Mouse (Mus musculus): ENCODE measurements at regions not wholly inside any gene's neighbourhood (a gene's known extent, or its start where the extent isn't known, plus 50 kb on each side); places are given as distances from the start of the nearest gene placed in this dataset.

GRCm38 (mm10) chr8:86224851-86225250, 355.6 kb downstream of the Abcc12 start:
- H3K9me3 ChIP-seq (replicated peaks; ENCODE audit: control insufficient read depth, low read length): no peaks in the 10 kb centered on the region
- TF ChIP-seq EP300 (IDR thresholded peaks at IDR 0.05; ENCODE audit: low read depth) (no peak), CTCF (IDR thresholded peaks at IDR 0.05; ENCODE audit: low read depth) (no peak)
- WGBS: 61% methylated on average over 4 of the region's 4 CpGs
- no peaks in the 10 kb centered on the region for H3K36me3 ChIP-seq (replicated peaks; ENCODE audit: control insufficient read depth, insufficient read depth, low read length)
- ATAC-seq (ENCODE audit: insufficient read depth, low read depth): no peak
- DNase-seq (ENCODE audit: low spot score): no peak
- H3K4me2 ChIP-seq (ENCODE audit: low read depth, low read length): no peak overlapping the region
- H3K27me3 ChIP-seq (ENCODE audit: control insufficient read depth, insufficient read depth, low read length): no peaks in the 10 kb centered on the region
- H3K4me1 ChIP-seq (ENCODE audit: control insufficient read depth, insufficient read depth): no peaks in the 10 kb centered on the region
- no peak overlapping the region for H3K27ac ChIP-seq (ENCODE audit: low read depth)
- H3K9ac ChIP-seq (replicated peaks; ENCODE audit: low read depth, low read length): no peak overlapping the region
- no peak overlapping the region for H3K4me3 ChIP-seq (ENCODE audit: low read depth, low read length)

DNA sequence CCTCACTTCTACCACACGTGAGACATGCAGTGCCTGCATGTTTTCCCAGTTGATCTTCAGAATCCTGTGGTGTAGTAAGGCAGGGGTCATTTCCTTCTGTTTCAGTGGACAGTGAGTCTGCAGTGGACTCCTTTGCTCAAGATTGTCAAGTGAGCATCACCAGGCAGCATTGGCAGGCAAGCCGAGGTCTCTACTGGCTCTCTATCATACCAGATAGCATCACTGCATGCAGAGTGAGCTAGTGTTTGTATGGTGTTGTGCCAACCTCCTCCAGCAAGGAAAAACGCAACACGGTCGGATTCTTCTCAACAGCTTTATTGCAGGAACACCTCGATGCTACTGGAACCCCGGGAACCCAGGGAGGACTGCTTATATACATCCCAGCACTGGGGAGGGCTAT, 357.8 kb downstream of the Abcc12 start:
- ATAC-seq (ENCODE audit: insufficient read depth, low read depth) (no peak), DNase-seq (ENCODE audit: low spot score) (no peak)
- Histone ChIP-seq H3K4me1 (ENCODE audit: control insufficient read depth, insufficient read depth) (no peaks in the 10 kb centered on the region), H3K9me3 (replicated peaks; ENCODE audit: control insufficient read depth, low read length) (no peaks in the 10 kb centered on the region), H3K27ac (ENCODE audit: low read depth) (no peak overlapping the region), H3K36me3 (replicated peaks; ENCODE audit: control insufficient read depth, insufficient read depth, low read length) (no peaks in the 10 kb centered on the region), H3K27me3 (ENCODE audit: control insufficient read depth, insufficient read depth, low read length) (no peaks in the 10 kb centered on the region), H3K4me2 (ENCODE audit: low read depth, low read length) (no peak overlapping the region), H3K9ac (replicated peaks; ENCODE audit: low read depth, low read length) (no peak overlapping the region), H3K4me3 (ENCODE audit: low read depth, low read length) (no peak overlapping the region)
- 82% methylated on average over 7 of the region's 7 CpGs for WGBS
- TF ChIP-seq CTCF (IDR thresholded peaks at IDR 0.05; ENCODE audit: low read depth): no peak
- TF ChIP-seq EP300 (IDR thresholded peaks at IDR 0.05; ENCODE audit: low read depth): no peak

DNA sequence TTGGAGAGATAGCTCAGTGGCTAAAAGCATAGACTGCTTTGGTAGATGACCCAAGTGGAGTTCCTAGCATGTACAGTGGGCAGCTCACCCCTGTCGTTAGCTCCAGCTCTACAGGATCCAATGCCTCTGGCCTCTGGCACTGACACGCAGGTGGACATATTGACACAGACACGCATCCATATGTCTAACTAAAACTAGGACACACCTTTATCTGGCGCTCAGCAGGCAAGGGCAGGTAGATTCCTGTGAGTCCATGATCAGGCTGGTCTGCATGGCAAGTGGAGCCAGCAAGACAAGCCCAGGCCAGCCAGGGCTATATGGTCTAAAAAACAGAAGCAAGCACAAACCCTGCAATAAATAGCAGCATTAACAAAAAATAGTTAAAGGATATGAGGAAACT, 358.3 kb downstream of the Abcc12 start:
- Histone ChIP-seq H3K27ac (ENCODE audit: low read depth) (no peak overlapping the region), H3K27me3 (ENCODE audit: control insufficient read depth, insufficient read depth, low read length) (no peaks in the 10 kb centered on the region)

GRCm38 (mm10) chr8:86214399-86214798, 366.1 kb downstream of the Abcc12 start:
- Histone ChIP-seq H3K27me3 (ENCODE audit: control insufficient read depth, insufficient read depth, low read length) (no peaks in the 10 kb centered on the region), H3K9me3 (replicated peaks; ENCODE audit: control insufficient read depth, low read length) (no peaks in the 10 kb centered on the region), H3K4me1 (ENCODE audit: control insufficient read depth, insufficient read depth) (no peaks in the 10 kb centered on the region), H3K4me2 (ENCODE audit: low read depth, low read length) (no peak overlapping the region), H3K9ac (replicated peaks; ENCODE audit: low read depth, low read length) (no peak overlapping the region), H3K4me3 (ENCODE audit: low read depth, low read length) (no peak overlapping the region), H3K27ac (ENCODE audit: low read depth) (no peak overlapping the region), H3K36me3 (replicated peaks; ENCODE audit: control insufficient read depth, insufficient read depth, low read length) (no peaks in the 10 kb centered on the region)
- DNase-seq (ENCODE audit: low spot score): no peak
- no peak for ATAC-seq (ENCODE audit: insufficient read depth, low read depth)
- 85% methylated on average over 8 of the region's 8 CpGs for WGBS
- no peak for TF ChIP-seq CTCF (IDR thresholded peaks at IDR 0.05; ENCODE audit: low read depth)
- TF ChIP-seq EP300 (IDR thresholded peaks at IDR 0.05; ENCODE audit: low read depth): no peak

More for the DNA sequence above, 358.3 kb downstream of the Abcc12 start:
- Histone ChIP-seq H3K4me2 (ENCODE audit: low read depth, low read length) (no peak overlapping the region), H3K9me3 (replicated peaks; ENCODE audit: control insufficient read depth, low read length) (no peaks in the 10 kb centered on the region), H3K4me3 (ENCODE audit: low read depth, low read length) (no peak overlapping the region), H3K4me1 (ENCODE audit: control insufficient read depth, insufficient read depth) (no peaks in the 10 kb centered on the region), H3K9ac (replicated peaks; ENCODE audit: low read depth, low read length) (no peak overlapping the region), H3K36me3 (replicated peaks; ENCODE audit: control insufficient read depth, insufficient read depth, low read length) (no peaks in the 10 kb centered on the region)
- WGBS: 79% methylated on average over 4 of the region's 4 CpGs
- no peak for TF ChIP-seq EP300 (IDR thresholded peaks at IDR 0.05; ENCODE audit: low read depth)
- no peak for TF ChIP-seq CTCF (IDR thresholded peaks at IDR 0.05; ENCODE audit: low read depth)
- DNase-seq (ENCODE audit: low spot score): no peak
- no peak for ATAC-seq (ENCODE audit: insufficient read depth, low read depth)

GRCm38 (mm10) chr8:86212461-86212860, 368.0 kb downstream of the Abcc12 start:
- DNase-seq (ENCODE audit: low spot score): no peak
- ATAC-seq (ENCODE audit: insufficient read depth, low read depth): no peak
- Histone ChIP-seq H3K27me3 (ENCODE audit: control insufficient read depth, insufficient read depth, low read length) (no peaks in the 10 kb centered on the region), H3K27ac (ENCODE audit: low read depth) (no peak overlapping the region), H3K4me2 (ENCODE audit: low read depth, low read length) (no peak overlapping the region), H3K9me3 (replicated peaks; ENCODE audit: control insufficient read depth, low read length) (no peaks in the 10 kb centered on the region), H3K4me3 (ENCODE audit: low read depth, low read length) (no peak overlapping the region), H3K4me1 (ENCODE audit: control insufficient read depth, insufficient read depth) (no peaks in the 10 kb centered on the region), H3K9ac (replicated peaks; ENCODE audit: low read depth, low read length) (no peak overlapping the region), H3K36me3 (replicated peaks; ENCODE audit: control insufficient read depth, insufficient read depth, low read length) (no peaks in the 10 kb centered on the region)
- 69% methylated on average over 2 of the region's 2 CpGs for WGBS
- TF ChIP-seq EP300 (IDR thresholded peaks at IDR 0.05; ENCODE audit: low read depth): no peak
- no peak for TF ChIP-seq CTCF (IDR thresholded peaks at IDR 0.05; ENCODE audit: low read depth)

DNA sequence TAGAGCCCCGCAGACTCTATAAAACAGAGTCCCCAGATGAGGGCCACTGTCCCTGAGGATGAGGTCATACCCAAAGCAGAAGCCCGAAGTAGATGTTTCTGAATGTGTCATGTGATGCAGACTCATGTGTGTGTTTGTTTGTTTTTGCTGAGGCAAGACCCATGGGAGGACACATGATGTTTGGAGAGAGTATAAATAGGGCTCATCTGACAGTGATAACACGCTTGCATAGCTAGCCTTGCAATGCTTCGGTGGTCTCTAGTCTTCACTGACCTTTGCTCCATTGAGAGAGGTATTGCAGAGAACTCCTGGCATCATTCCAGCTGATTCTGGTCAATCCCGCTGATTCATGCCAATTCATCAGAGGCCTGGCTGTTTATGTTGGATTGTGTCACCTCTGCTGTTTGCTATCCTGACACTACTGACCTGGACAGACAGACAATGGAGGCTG, 368.1 kb downstream of the Phkb start:
- no peak overlapping the region for H3K4me2 ChIP-seq (ENCODE audit: low read depth, low read length)
- H3K36me3 ChIP-seq (replicated peaks; ENCODE audit: control insufficient read depth, insufficient read depth, low read length): no peaks in the 10 kb centered on the region
- no peak for ATAC-seq (ENCODE audit: insufficient read depth, low read depth)
- H3K9me3 ChIP-seq (replicated peaks; ENCODE audit: control insufficient read depth, low read length): no peaks in the 10 kb centered on the region
- no peaks in the 10 kb centered on the region for H3K27me3 ChIP-seq (ENCODE audit: control insufficient read depth, insufficient read depth, low read length)
- H3K9ac ChIP-seq (replicated peaks; ENCODE audit: low read depth, low read length): no peak overlapping the region
- TF ChIP-seq EP300 (IDR thresholded peaks at IDR 0.05; ENCODE audit: low read depth): no peak
- TF ChIP-seq CTCF (IDR thresholded peaks at IDR 0.05; ENCODE audit: low read depth): no peak
- H3K27ac ChIP-seq (ENCODE audit: low read depth): no peak overlapping the region
- no peak overlapping the region for H3K4me3 ChIP-seq (ENCODE audit: low read depth, low read length)
- H3K4me1 ChIP-seq (ENCODE audit: control insufficient read depth, insufficient read depth): no peaks in the 10 kb centered on the region
- 37% methylated on average over 5 of the region's 5 CpGs for WGBS
- no peak for DNase-seq (ENCODE audit: low spot score)
